Mouse (Mus musculus) myocyte (in vitro differentiated cells): ENCODE data around the gene Krtap28-10. TPM values are rescaled to one million over a fixed set of nuclear protein-coding genes. Genes with fewer than 3 reads are reported as not detected.

Source experiments
- H3K27me3 ChIP-seq: one replicate; pipeline ENCODE4 v1.6.1; 2011; ENCODE audit not compliant: control insufficient read depth, insufficient read depth, insufficient read length
- H3K36me3 ChIP-seq: one replicate; pipeline ENCODE4 v1.6.1; 2011; ENCODE audit not compliant: control insufficient read depth, insufficient read depth
- H3K4me2 ChIP-seq: one replicate; pipeline ENCODE4 v1.6.1; 2011; ENCODE audit warnings: low read depth, control low read depth
- H3K4me3 ChIP-seq: one replicate; pipeline ENCODE4 v1.5.1; 2011; ENCODE audit warnings: mild to moderate bottlenecking, control low read depth, moderate library complexity
- H3K79me2 ChIP-seq: one replicate; pipeline ENCODE4 v1.6.1; 2011; ENCODE audit not compliant: control insufficient read depth, insufficient read depth
- H3ac ChIP-seq: one replicate; pipeline ENCODE4 v1.6.1; 2011; ENCODE audit not compliant: control insufficient read depth, insufficient read length
- CEBPB ChIP-seq: IDR thresholded peaks from 2 replicates; pipeline ENCODE4 v1.6.1; 2011; ENCODE audit warnings: mild to moderate bottlenecking, moderate library complexity; ENCODE audit not compliant: poor library complexity, insufficient read depth, severe bottlenecking
- E2F4 ChIP-seq: IDR thresholded peaks from one replicate; pipeline ENCODE4 v1.6.1; 2011; ENCODE audit warnings: mild to moderate bottlenecking, control low read depth, moderate library complexity; ENCODE audit not compliant: insufficient read depth
- MAX ChIP-seq: IDR thresholded peaks from one replicate; pipeline ENCODE4 v1.6.1; 2011; ENCODE audit warnings: low read depth, mild to moderate bottlenecking, control low read depth
- MYOD1 ChIP-seq, 3 experiments: IDR thresholded peaks; one replicate each; pipeline ENCODE4 v1.6.1; 2011; ENCODE audit warnings: control low read depth in 2 of 3, low read depth in 2 of 3, mild to moderate bottlenecking in 2 of 3, moderate library complexity in 1 of 3; ENCODE audit not compliant: insufficient read length in 2 of 3, control insufficient read depth in 1 of 3
- MYOG ChIP-seq, 3 experiments: IDR thresholded peaks; one replicate each; pipeline ENCODE4 v1.6.1; 2011; ENCODE audit warnings: control low read depth in 2 of 3, low read depth in 2 of 3, mild to moderate bottlenecking in 2 of 3; ENCODE audit not compliant: insufficient read length in 2 of 3, control insufficient read depth in 1 of 3, insufficient read depth in 1 of 3
- POLR2A ChIP-seq: IDR thresholded peaks from one replicate; pipeline ENCODE4 v1.6.1; 2011; ENCODE audit warnings: low read depth, mild to moderate bottlenecking, control low read depth, moderate library complexity; ENCODE audit not compliant: insufficient read length
- POLR2AphosphoS2 ChIP-seq: IDR thresholded peaks from one replicate; pipeline ENCODE4 v1.6.1; 2011; ENCODE audit warnings: low read depth, control low read depth; ENCODE audit not compliant: insufficient read length
- REST ChIP-seq: IDR thresholded peaks from one replicate; pipeline ENCODE4 v1.6.1; 2011; ENCODE audit warnings: mild to moderate bottlenecking, control low read depth, moderate library complexity; ENCODE audit not compliant: insufficient read depth, insufficient read length
- SRF ChIP-seq: IDR thresholded peaks from one replicate; pipeline ENCODE4 v1.6.1; 2011; ENCODE audit warnings: low read depth; ENCODE audit not compliant: control insufficient read depth, insufficient read length
- TCF12 ChIP-seq: IDR thresholded peaks from one replicate; pipeline ENCODE4 v1.6.1; 2011; ENCODE audit warnings: mild to moderate bottlenecking, control low read depth; ENCODE audit not compliant: poor library complexity, insufficient read depth, severe bottlenecking
- TCF3 ChIP-seq: IDR thresholded peaks from one replicate; pipeline ENCODE4 v1.6.1; 2011; ENCODE audit warnings: low read depth, control low read depth; ENCODE audit not compliant: insufficient read length
- USF1 ChIP-seq: IDR thresholded peaks from one replicate; pipeline ENCODE4 v1.6.1; 2011; ENCODE audit warnings: low read depth, mild to moderate bottlenecking, control low read depth, moderate library complexity
- polyA plus RNA-seq: library from polyadenylated mRNA; unstranded; fragments of >200 nt; fragmentation: generic; extraction: Trizol; gene quantifications from one replicate; pipeline ENCODE4 v1.2.1, GENCODE M21; 2012; ENCODE audit warnings: missing spikeins

The Krtap28-10 gene
- not detected for polyA plus RNA-seq

DNA sequence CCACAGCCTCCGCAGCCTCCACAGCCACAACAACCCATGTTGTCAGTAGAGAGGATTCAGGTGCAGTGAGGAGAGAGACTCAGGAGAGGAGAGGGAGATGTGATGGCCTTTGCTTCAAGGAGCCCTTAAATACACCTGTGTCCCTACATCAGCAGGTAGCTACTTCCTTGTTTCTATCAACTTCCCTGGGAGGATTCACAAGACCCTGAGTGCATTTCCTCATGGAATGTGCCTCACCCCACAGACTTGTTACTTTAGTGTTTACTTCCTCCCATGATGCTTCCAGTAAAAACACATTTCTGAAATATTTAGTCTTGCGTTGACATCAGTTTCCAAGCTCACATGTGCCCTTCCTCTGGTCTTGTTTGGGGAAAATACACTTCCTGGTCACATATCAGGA, at the start of gene Krtap28-10:
Gene Krtap28-10 (minus strand): TSS at position 101 of the 400 bp plus-strand sequence.
- no peak within 1 kb of the TSS for H3K4me2 ChIP-seq
- H3K79me2 ChIP-seq, result no peaks in the 10 kb centered on the region
- H3K27me3 ChIP-seq, result peaks cover 10% of the 10 kb centered on the region
- no peak within 1 kb of the TSS for H3ac ChIP-seq
- TF ChIP-seq USF1, result no peak
- H3K4me3 ChIP-seq, result no peak within 1 kb of the TSS
- H3K36me3 ChIP-seq, result no peaks in the 10 kb centered on the region

- Histone ChIP-seq H3K4me3 (no peak overlapping the region), H3K4me2 (no peak overlapping the region), H3K79me2 (no peaks in the 10 kb centered on the region), H3K27me3 (no peaks in the 10 kb centered on the region), H3K36me3 (no peaks in the 10 kb centered on the region), H3ac (no peak overlapping the region)
- TF ChIP-seq MAX, result no peak
- no peak for TF ChIP-seq MYOG (IDR thresholded peaks at IDR 0.05; ENCODE audit: control insufficient read depth in 1 of 3, insufficient read depth in 1 of 3, insufficient read length in 2 of 3, low read depth in 2 of 3)
- TF ChIP-seq TCF12, result no peak
- no peak for TF ChIP-seq SRF
- TF ChIP-seq REST, result no peak
- no peak for TF ChIP-seq MYOD1 (IDR thresholded peaks at IDR 0.05; ENCODE audit: control insufficient read depth in 1 of 3, insufficient read length in 2 of 3, low read depth in 2 of 3)
- no peak for TF ChIP-seq POLR2AphosphoS2
- TF ChIP-seq E2F4, result no peak
- no peak for TF ChIP-seq POLR2A
- no peak for TF ChIP-seq TCF3
- no peak for TF ChIP-seq USF1
- no peak for TF ChIP-seq CEBPB
Observed at GRCm38 (mm10) chr1:83091268-83091667, 49.0 kb upstream of the Krtap28-10 start.

- H3K27me3 ChIP-seq, result no peaks in the 10 kb centered on the region
- H3K4me2 ChIP-seq, result no peak overlapping the region
- no peak overlapping the region for H3ac ChIP-seq
- H3K36me3 ChIP-seq, result no peaks in the 10 kb centered on the region
- TF ChIP-seq MYOG (IDR thresholded peaks at IDR 0.05; ENCODE audit: control insufficient read depth in 1 of 3, insufficient read depth in 1 of 3, insufficient read length in 2 of 3, low read depth in 2 of 3) (no peak), USF1 (no peak), SRF (no peak), TCF12 (no peak), TCF3 (no peak), E2F4 (no peak), REST (no peak), POLR2A (no peak), POLR2AphosphoS2 (no peak), MAX (no peak), CEBPB (no peak), MYOD1 (IDR thresholded peaks at IDR 0.05; ENCODE audit: control insufficient read depth in 1 of 3, insufficient read length in 2 of 3, low read depth in 2 of 3) (no peak)
- H3K4me3 ChIP-seq, result no peak overlapping the region
- H3K79me2 ChIP-seq, result no peaks in the 10 kb centered on the region
Observed at GRCm38 (mm10) chr1:83084790-83085189, 42.5 kb upstream of the Krtap28-10 start.

GRCm38 (mm10) chr1:83077016-83077415, 34.7 kb upstream of the Krtap28-10 start:
- no peak overlapping the region for H3ac ChIP-seq
- peaks cover 11% of the 10 kb centered on the region for H3K27me3 ChIP-seq
- H3K4me3 ChIP-seq, result no peak overlapping the region
- no peak overlapping the region for H3K4me2 ChIP-seq
- TF ChIP-seq TCF3, result no peak
- TF ChIP-seq POLR2A, result no peak
- no peak for TF ChIP-seq TCF12
- TF ChIP-seq E2F4, result no peak
- no peak for TF ChIP-seq POLR2AphosphoS2
- no peak for TF ChIP-seq CEBPB
- TF ChIP-seq SRF, result no peak
- no peak for TF ChIP-seq MAX
- no peak for TF ChIP-seq MYOD1 (IDR thresholded peaks at IDR 0.05; ENCODE audit: control insufficient read depth in 1 of 3, insufficient read length in 2 of 3, low read depth in 2 of 3)
- no peak for TF ChIP-seq REST
- TF ChIP-seq USF1, result no peak
- no peak for TF ChIP-seq MYOG (IDR thresholded peaks at IDR 0.05; ENCODE audit: control insufficient read depth in 1 of 3, insufficient read depth in 1 of 3, insufficient read length in 2 of 3, low read depth in 2 of 3)
- no peaks in the 10 kb centered on the region for H3K36me3 ChIP-seq
- no peaks in the 10 kb centered on the region for H3K79me2 ChIP-seq

DNA sequence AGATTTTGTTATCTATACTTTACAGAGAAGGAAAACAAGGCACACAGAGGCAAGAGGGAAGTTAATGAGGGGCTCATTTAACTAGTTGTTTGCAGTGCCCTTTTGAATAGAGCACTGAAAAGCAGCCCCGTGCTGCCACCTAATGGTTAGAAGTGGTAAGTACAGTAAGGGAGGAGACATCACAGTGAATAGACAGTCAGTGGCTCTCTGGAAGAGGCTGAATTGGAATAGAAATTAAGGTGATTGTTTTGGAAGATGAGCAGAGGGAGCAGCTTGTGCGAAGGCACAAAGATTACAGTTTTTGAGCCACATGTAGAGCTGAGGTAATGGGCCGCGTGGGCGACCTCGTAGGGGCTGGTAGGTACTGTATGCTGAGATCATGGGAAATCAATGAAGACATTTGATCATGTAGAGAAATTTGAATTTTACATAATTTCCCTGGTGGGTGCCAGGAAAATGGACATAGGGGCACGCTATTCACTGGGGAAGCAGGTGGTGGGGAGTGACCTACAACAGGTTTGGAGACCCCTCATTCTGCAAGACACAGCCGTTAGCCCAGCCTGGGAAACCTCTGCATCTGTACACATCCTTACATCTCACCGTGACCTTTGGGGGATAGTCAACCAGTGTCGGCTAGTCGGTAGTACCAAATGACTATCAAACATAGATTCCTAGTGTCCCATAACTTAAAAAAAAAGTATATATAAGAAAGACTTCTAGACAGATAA, 34.1 kb upstream of the Krtap28-10 start:
- Histone ChIP-seq H3K4me3 (no peak overlapping the region), H3K4me2 (peak overlapping the region; percentile 35), H3ac (no peak overlapping the region), H3K79me2 (no peaks in the 10 kb centered on the region), H3K36me3 (no peaks in the 10 kb centered on the region), H3K27me3 (peaks cover 11% of the 10 kb centered on the region)
- TF ChIP-seq POLR2AphosphoS2, result no peak
- TF ChIP-seq USF1, result no peak
- TF ChIP-seq MAX, result no peak
- TF ChIP-seq REST, result no peak
- no peak for TF ChIP-seq MYOG (IDR thresholded peaks at IDR 0.05; ENCODE audit: control insufficient read depth in 1 of 3, insufficient read depth in 1 of 3, insufficient read length in 2 of 3, low read depth in 2 of 3)
- no peak for TF ChIP-seq TCF3
- TF ChIP-seq POLR2A, result no peak
- TF ChIP-seq SRF, result no peak
- no peak for TF ChIP-seq E2F4
- TF ChIP-seq CEBPB, result no peak
